Comparison of ENCODE assay signal across 22 mouse cellular contexts in genomic region chr12:117444247-117444989, GRCm38 (mm10).
DNase-seq lines count a peak whose midpoint lies in the region; ATAC-seq and TF ChIP-seq lines count a peak whose summit lies in the region.
"Had no signal": no experiment of that assay in that cellular context is flagged by ENCODE, and none has a peak within 500 bp of the region (broad histone marks: within the 10 kb centered on the region; RNA-seq: fewer than 3 reads in every experiment).

No protein-coding gene starts in this region.

- dilution Hi-C loops in CH12.LX (cut with MboI; ENCODE audit: extremely low pct_ligation_motif_present, extremely low pct_unique_long_range_greater_than_20kb, low sequenced_read_pairs): no loop called here

- no peaks in the 10 kb centered on the region for H3K27me3 ChIP-seq in heart, adult 2 months (ENCODE audit: control insufficient read depth, insufficient read depth, low read length)
- no peaks in the 10 kb centered on the region for H3K27me3 ChIP-seq in CH12.LX (replicated peaks)
- H3K27me3 ChIP-seq in embryonic facial prominence, embryonic 10.5 days (replicated peaks; ENCODE audit: low read depth, poor library complexity, severe bottlenecking): no peaks in the 10 kb centered on the region
- H3K27me3 ChIP-seq: embryonic facial prominence, embryonic 13.5 days; forebrain, embryonic 13.5 days; hindbrain, embryonic 12.5 days; intestine, embryonic 15.5 days had no signal

- no peaks in the 10 kb centered on the region for H3K79me2 ChIP-seq in heart, adult 2 months (replicated peaks; ENCODE audit: control insufficient read depth, insufficient read depth, low read length)
- no peaks in the 10 kb centered on the region for H3K79me2 ChIP-seq in CH12.LX (replicated peaks; ENCODE audit: control insufficient read depth, extremely low read depth, insufficient read depth, poor library complexity, severe bottlenecking)

- no peak overlapping the region for H3K4me3 ChIP-seq in heart, adult 2 months
- no peak overlapping the region for H3K4me3 ChIP-seq in CH12.LX (replicated peaks in 1 of 3; ENCODE audit: low read depth in 2 of 3, low read length in 2 of 3, poor library complexity in 1 of 3)
- no peak overlapping the region for H3K4me3 ChIP-seq in embryonic facial prominence, embryonic 10.5 days
- H3K4me3 ChIP-seq: embryonic facial prominence, embryonic 13.5 days; forebrain, embryonic 13.5 days; gastrocnemius, adult 2 months; heart, embryonic 10.5 days; hindbrain, embryonic 12.5 days; intestine, embryonic 15.5 days had no signal

- intact Hi-C loops in heart, adult 2 months (cut with DNase I): no loop called here

- no peak for TF ChIP-seq CTCF in heart, adult 2 months (IDR thresholded peaks at IDR 0.05)
- TF ChIP-seq CTCF in CH12.LX (conservative IDR thresholded peaks at IDR 0.05 in 1 of 2, IDR thresholded peaks at IDR 0.05 in 1 of 2; ENCODE audit: low read depth in 2 of 2, low read length in 2 of 2): no peak

- no peaks in the 10 kb centered on the region for H3K9me3 ChIP-seq in CH12.LX (replicated peaks; ENCODE audit: low read length)
- H3K9me3 ChIP-seq in embryonic facial prominence, embryonic 10.5 days: no peaks in the 10 kb centered on the region
- H3K9me3 ChIP-seq: embryonic facial prominence, embryonic 13.5 days; forebrain, embryonic 13.5 days; heart, embryonic 10.5 days; hindbrain, embryonic 12.5 days; intestine, embryonic 15.5 days had no signal

- TF ChIP-seq EP300 in heart, adult 2 months (IDR thresholded peaks at IDR 0.05; ENCODE audit: insufficient read depth, low read depth, low read length): no peak
- no peak for TF ChIP-seq EP300 in CH12.LX (IDR thresholded peaks at IDR 0.05; ENCODE audit: low read length)

- H3K4me2 ChIP-seq in CH12.LX (ENCODE audit: insufficient read depth, low read depth, poor library complexity, severe bottlenecking): no peak overlapping the region
- H3K4me2 ChIP-seq: embryonic facial prominence, embryonic 13.5 days; forebrain, embryonic 13.5 days; hindbrain, embryonic 12.5 days; intestine, embryonic 15.5 days had no signal

- DNase-seq in heart, adult 11 months: peak; percentile 70
- no peak for DNase-seq in heart, adult 2 months
- DNase-seq in CH12.LX (ENCODE audit: extremely low read depth): peak; percentile 54
- peak; percentile 18 for DNase-seq in naive thymus-derived CD4-positive, alpha-beta T cell, adult 2 months (ENCODE audit: low read depth)
- DNase-seq in layer of hippocampus, postnatal 14 days (ENCODE audit: low spot score in 2 of 2): no peak
- DNase-seq in MN1 (ENCODE audit: low spot score): no peak
- DNase-seq in embryonic facial prominence, embryonic 10.5 days (ENCODE audit: low spot score): no peak
- DNase-seq: adrenal gland, adult 8-10 months; cerebellum, adult 11-12 months; cerebellum, adult 9-10 months; cerebellum, postnatal 25 days; gastrocnemius, adult 2 months; gastrocnemius, postnatal 25 days; heart, postnatal 10 days; heart, postnatal 4 days had no signal

- ATAC-seq in inflammation-experienced regulatory T-cells, adult 6 months: peak; percentile 62
- ATAC-seq: forebrain, embryonic 13.5 days; hindbrain, embryonic 16.5 days; intestine, embryonic 15.5 days had no signal

- no peak for TF ChIP-seq POLR2A in heart, adult 2 months (IDR thresholded peaks at IDR 0.05; ENCODE audit: insufficient read depth, low read depth, low read length)
- TF ChIP-seq POLR2A in CH12.LX (IDR thresholded peaks at IDR 0.05; ENCODE audit: low read depth, low read length): no peak

- no peaks in the 10 kb centered on the region for H3K36me3 ChIP-seq in heart, adult 2 months (ENCODE audit: control insufficient read depth, insufficient read depth, low read length)
- H3K36me3 ChIP-seq in CH12.LX (replicated peaks in 1 of 2; ENCODE audit: control insufficient read depth in 1 of 2, insufficient read depth in 1 of 2, low read length in 1 of 2): no peaks in the 10 kb centered on the region
- no peaks in the 10 kb centered on the region for H3K36me3 ChIP-seq in embryonic facial prominence, embryonic 10.5 days (replicated peaks)
- H3K36me3 ChIP-seq: embryonic facial prominence, embryonic 13.5 days; heart, embryonic 10.5 days; hindbrain, embryonic 12.5 days; intestine, embryonic 15.5 days had no signal

- 73% methylated on average over 4 of the region's 4 CpGs for WGBS in heart, adult 2 months
- 84% methylated on average over 4 of the region's 4 CpGs for WGBS in embryonic facial prominence, embryonic 10.5 days

- H3K4me1 ChIP-seq in heart, adult 2 months (ENCODE audit: control insufficient read depth, insufficient read depth, low read length): peaks cover 6% of the 10 kb centered on the region
- peaks cover 4 to 26% of the 10 kb centered on the region in 2 experiments; a peak in 2 of 4 replicates for H3K4me1 ChIP-seq in CH12.LX (ENCODE audit: control insufficient read depth in 1 of 2, insufficient read depth in 2 of 2)
- H3K4me1 ChIP-seq in embryonic facial prominence, embryonic 10.5 days: peaks cover 13% of the 10 kb centered on the region

- in situ Hi-C loops in CH12.LX (cut with MboI; ENCODE audit: low pct_ligation_motif_present, low pct_unique_long_range_greater_than_20kb, low sequenced_read_pairs): loop anchor here (25.0 kb wide), 1 partner anchor 118 kb away; no protein-coding TSS in a partner anchor

- no peak for TF ChIP-seq RAD21 in CH12.LX (IDR thresholded peaks at IDR 0.05; ENCODE audit: low read depth, low read length)

- no peak overlapping the region for H3K27ac ChIP-seq in heart, adult 2 months
- no peak overlapping the region for H3K27ac ChIP-seq in CH12.LX (ENCODE audit: insufficient read depth, low read depth)
- H3K27ac ChIP-seq in embryonic facial prominence, embryonic 10.5 days (replicated peaks): no peak overlapping the region
- H3K27ac ChIP-seq: embryonic facial prominence, embryonic 13.5 days; forebrain, embryonic 13.5 days; gastrocnemius, adult 2 months; heart, embryonic 10.5 days; hindbrain, embryonic 12.5 days; intestine, embryonic 15.5 days had no signal

- H3K9ac ChIP-seq in heart, adult 2 months (ENCODE audit: low read depth, low read length): no peak overlapping the region
- H3K9ac ChIP-seq in CH12.LX (ENCODE audit: insufficient read depth, low read depth): no peak overlapping the region
- H3K9ac ChIP-seq: embryonic facial prominence, embryonic 13.5 days; forebrain, embryonic 13.5 days; hindbrain, embryonic 12.5 days; intestine, embryonic 15.5 days had no signal

TF ChIP-seq in CH12.LX, 34 proteins besides CTCF, POLR2A, EP300 and RAD21:
- TF ChIP-seq CHD1 (IDR thresholded peaks at IDR 0.05; ENCODE audit: low read depth, low read length) (no peak), JUND (conservative IDR thresholded peaks at IDR 0.05; ENCODE audit: low read depth, low read length) (peak; percentile 52; the same call in 1 of the 2 replicates), JUN (IDR thresholded peaks at IDR 0.05; ENCODE audit: insufficient read depth, low read depth, low read length) (peak; percentile 77), ETS1 (conservative IDR thresholded peaks at IDR 0.05; ENCODE audit: low read depth, low read length) (no peak)

Comparison
In these comparisons a context has a peak if more than half of its experiments do, and no peak if none do; other contexts are left out.
1. DNase-seq: peak in heart, adult 11 months (single experiment), CH12.LX (single experiment) and naive thymus-derived CD4-positive, alpha-beta T cell, adult 2 months (single experiment); none in heart, adult 2 months (0 of 2), layer of hippocampus, postnatal 14 days (0 of 2), MN1 (single experiment) and embryonic facial prominence, embryonic 10.5 days (single experiment).